Mouse (Mus musculus): ENCODE measurements around the gene Rps6kl1.

DNA sequence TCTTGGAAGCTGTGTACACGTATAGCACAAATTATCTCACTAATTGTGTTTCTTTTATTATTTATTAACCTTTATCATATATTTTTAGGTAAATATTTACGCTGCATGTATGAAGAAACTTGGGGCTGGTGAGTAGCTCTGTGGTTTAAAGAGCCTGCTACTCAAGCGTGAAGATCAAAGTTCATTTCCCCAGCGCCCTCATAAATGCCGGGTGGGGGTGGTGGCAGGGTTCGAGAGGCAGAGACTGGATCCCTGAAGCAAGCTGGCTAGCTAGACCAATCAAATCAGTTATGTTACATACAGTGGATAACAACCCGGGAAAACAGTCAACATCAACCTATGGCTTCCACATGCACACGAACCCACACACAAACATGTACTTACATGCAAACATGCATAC is 48.0 kb downstream of the Rps6kl1 start:
- no peak for TF ChIP-seq CTCF (IDR thresholded peaks at IDR 0.05; ENCODE audit: control insufficient read depth, insufficient read depth, insufficient read length)
- TF ChIP-seq MAX (IDR thresholded peaks at IDR 0.05), result no peak

All from C2C12 (cell line).